28 mouse cellular contexts compared by ENCODE assay signal in genomic region chr5:72640072-72640471, GRCm38 (mm10). TPM values are rescaled to one million over a fixed set of nuclear protein-coding genes. Genes with fewer than 3 reads are reported as not detected.
A peak's percentile ranks its signal among the peaks of the same experiment; 100 is the strongest.
DNase-seq lines count a peak whose midpoint lies in the region; ATAC-seq and TF ChIP-seq lines count a peak whose summit lies in the region.
"Had no signal": no experiment of that assay in that cellular context is flagged by ENCODE, and none has a peak within 500 bp of the region (broad histone marks: within the 10 kb centered on the region; RNA-seq: fewer than 3 reads in every experiment).

No protein-coding gene starts in this region.

- peak overlapping the region; percentile 27; the same call in 1 of the 2 replicates for H3K27ac ChIP-seq in intestine, embryonic 15.5 days
- H3K27ac ChIP-seq in intestine, embryonic 16.5 days (ENCODE audit: low read length): no peak overlapping the region
- H3K27ac ChIP-seq in intestine, postnatal 0 days (ENCODE audit: low read depth, low read length): peak overlapping the region; percentile 52; the same call in 1 of the 2 replicates
- H3K27ac ChIP-seq in small intestine, adult 2 months (ENCODE audit: insufficient read depth, low read depth, low read length): peak overlapping the region; percentile 60

- H3K9me3 ChIP-seq in intestine, embryonic 15.5 days: no peaks in the 10 kb centered on the region
- no peaks in the 10 kb centered on the region for H3K9me3 ChIP-seq in intestine, embryonic 16.5 days (ENCODE audit: control insufficient read depth, low read length)
- no peaks in the 10 kb centered on the region for H3K9me3 ChIP-seq in intestine, postnatal 0 days (ENCODE audit: control insufficient read depth)
- H3K9me3 ChIP-seq: G1E had no signal

- H3K36me3 ChIP-seq in intestine, embryonic 15.5 days: no peaks in the 10 kb centered on the region
- H3K36me3 ChIP-seq in intestine, embryonic 16.5 days (ENCODE audit: control insufficient read depth, insufficient read depth, low read length): no peaks in the 10 kb centered on the region
- no peaks in the 10 kb centered on the region for H3K36me3 ChIP-seq in intestine, postnatal 0 days (ENCODE audit: control insufficient read depth, insufficient read depth)
- H3K36me3 ChIP-seq in small intestine, adult 2 months (ENCODE audit: control insufficient read depth, insufficient read depth, low read length): no peaks in the 10 kb centered on the region
- H3K36me3 ChIP-seq: G1E had no signal

- H3K4me1 ChIP-seq in intestine, embryonic 15.5 days (replicated peaks): no peaks in the 10 kb centered on the region
- H3K4me1 ChIP-seq in intestine, embryonic 16.5 days (ENCODE audit: control insufficient read depth, insufficient read depth, low read length): peaks cover 3% of the 10 kb centered on the region; the same call in 1 of the 2 replicates
- H3K4me1 ChIP-seq in intestine, postnatal 0 days (replicated peaks; ENCODE audit: control insufficient read depth, insufficient read depth, low read length): no peaks in the 10 kb centered on the region
- peaks cover 6% of the 10 kb centered on the region; the same call in 1 of the 2 replicates for H3K4me1 ChIP-seq in small intestine, adult 2 months (ENCODE audit: control insufficient read depth, insufficient read depth, insufficient read length, low read length)

- DNase-seq in heart, adult 11 months: no peak
- DNase-seq in left cerebral cortex, postnatal 4 days: no peak
- DNase-seq: adrenal gland, adult 2 months; adrenal gland, adult 8-10 months; adrenal gland, postnatal 10 days; adrenal gland, postnatal 14 days; adrenal gland, postnatal 25 days; adrenal gland, postnatal 36 days; B cell, adult 2 months; cerebellum, adult 11 months; cerebellum, adult 11-12 months had no signal

- intact Hi-C loops in left cerebral cortex, postnatal 4 days (cut with DNase I): no loop called here

- no peak overlapping the region for H3K4me3 ChIP-seq in intestine, embryonic 15.5 days (replicated peaks)
- H3K4me3 ChIP-seq in intestine, embryonic 16.5 days (ENCODE audit: low read length): no peak overlapping the region
- H3K4me3 ChIP-seq in intestine, postnatal 0 days (ENCODE audit: low read depth, low read length): no peak overlapping the region
- no peak overlapping the region for H3K4me3 ChIP-seq in small intestine, adult 2 months (ENCODE audit: low read depth, low read length)

- WGBS in intestine, embryonic 15.5 days: 89% methylated on average over 1 of the region's 1 CpGs
- WGBS in intestine, embryonic 16.5 days: 68% methylated on average over 1 of the region's 1 CpGs
- WGBS in intestine, postnatal 0 days: 39% methylated on average over 1 of the region's 1 CpGs
- 57% methylated on average over 1 of the region's 1 CpGs for WGBS in small intestine, adult 2 months

- no peak for TF ChIP-seq POLR2A in small intestine, adult 2 months (IDR thresholded peaks at IDR 0.05; ENCODE audit: low read depth, low read length)

- ATAC-seq in intestine, embryonic 15.5 days: peak; percentile 83
- peak; percentile 82 for ATAC-seq in intestine, embryonic 16.5 days
- ATAC-seq in intestine, postnatal 0 days: peak; percentile 72; the same call in 1 of the 2 replicates
- ATAC-seq in erythroid progenitor cell, adult 5-6 weeks (replicated peaks; ENCODE audit: low FRiP score, poor library complexity, severe bottlenecking): no peak
- ATAC-seq in megakaryocyte progenitor cell, adult 5-6 weeks (replicated peaks; ENCODE audit: poor library complexity): no peak
- ATAC-seq: activated CD4-positive, CD25-positive, alpha-beta regulatory T cell, adult 4 months; CD4-positive, CD25-positive, alpha-beta regulatory T cell, adult 4 months; Patski had no signal

- no peak for TF ChIP-seq CTCF in intestine, postnatal 0 days (IDR thresholded peaks at IDR 0.05; ENCODE audit: low read depth)
- no peak for TF ChIP-seq CTCF in small intestine, adult 2 months (IDR thresholded peaks at IDR 0.05; ENCODE audit: extremely low read depth, insufficient read length, insufficient replicate concordance, low read depth, low read length)

- no peak overlapping the region for H3K4me2 ChIP-seq in intestine, embryonic 15.5 days (replicated peaks)
- no peak overlapping the region for H3K4me2 ChIP-seq in intestine, embryonic 16.5 days (ENCODE audit: low read depth, low read length)
- H3K4me2 ChIP-seq in intestine, postnatal 0 days (replicated peaks; ENCODE audit: low read depth): no peak overlapping the region

- no peaks in the 10 kb centered on the region for H3K27me3 ChIP-seq in intestine, embryonic 15.5 days (replicated peaks)
- no peaks in the 10 kb centered on the region for H3K27me3 ChIP-seq in intestine, embryonic 16.5 days (replicated peaks; ENCODE audit: control insufficient read depth, insufficient read depth, low read length)
- no peaks in the 10 kb centered on the region for H3K27me3 ChIP-seq in intestine, postnatal 0 days (replicated peaks; ENCODE audit: control insufficient read depth, insufficient read depth, low read length)
- H3K27me3 ChIP-seq in small intestine, adult 2 months (ENCODE audit: control insufficient read depth, insufficient read depth, low read length): no peaks in the 10 kb centered on the region
- H3K27me3 ChIP-seq: CH12.LX, Patski had no signal

- H3K9ac ChIP-seq in intestine, embryonic 15.5 days: no peak overlapping the region
- no peak overlapping the region for H3K9ac ChIP-seq in intestine, embryonic 16.5 days (ENCODE audit: low read depth, low read length)
- no peak overlapping the region for H3K9ac ChIP-seq in intestine, postnatal 0 days (ENCODE audit: low read depth, low read length)

RNA-seq across cellular contexts. Expression of gene Cnga1, which starts 4.0 kb away (rescaled TPM):
- polyA plus RNA-seq in intestine, embryonic 15.5 days (2015; fragmentation: Nextera tagmentation; extraction: Ambion mirVana): 0.06 TPM in 1 of 2 replicates, not detected in the other
- not detected in 2 replicates for polyA plus RNA-seq in intestine, embryonic 16.5 days (2015; fragmentation: Nextera tagmentation; extraction: Ambion mirVana)
- polyA plus RNA-seq in intestine, postnatal 0 days (2015; fragmentation: Nextera tagmentation; extraction: Ambion mirVana): not detected in 2 replicates
- polyA plus RNA-seq in small intestine, adult 2 months (2012; rRNA removed): not detected in 2 replicates
- not detected in 2 replicates for total RNA-seq in erythroid progenitor cell, adult 5-6 weeks (2015; ENCODE audit: low replicate concordance)
- 0.26 TPM in 1 of 2 replicates, not detected in the other for total RNA-seq in erythroid progenitor cell, adult 5-6 weeks (2017; ENCODE audit: low replicate concordance)
- not detected for total RNA-seq in left cerebral cortex, postnatal 4 days (2021)
- not detected in 2 replicates for total RNA-seq in megakaryocyte progenitor cell, adult 5-6 weeks (2015)
- total RNA-seq in megakaryocyte progenitor cell, adult 5-6 weeks (2017): not detected in 2 replicates
- total RNA-seq: adrenal gland, adult 18-20 months; adrenal gland, adult 2 months; adrenal gland, postnatal 14 days; adrenal gland, postnatal 25 days; adrenal gland, postnatal 36 days; adrenal gland, postnatal 4 days; CH12.LX; ES-E14; MEL had no signal
- polyA plus RNA-seq: adrenal gland, adult 2 months; brain, embryonic 14.5 days; C2C12; G1E had no signal

RNA-seq across cellular contexts. Expression of gene Nipal1, which starts 7.5 kb away (rescaled TPM):
- polyA plus RNA-seq in intestine, embryonic 15.5 days (2015; fragmentation: Nextera tagmentation; extraction: Ambion mirVana): 30.5 and 31.6 TPM in 2 replicates
- polyA plus RNA-seq in intestine, embryonic 16.5 days (2015; fragmentation: Nextera tagmentation; extraction: Ambion mirVana): 34.5 and 37.7 TPM in 2 replicates
- 40.0 and 42.0 TPM in 2 replicates for polyA plus RNA-seq in intestine, postnatal 0 days (2015; fragmentation: Nextera tagmentation; extraction: Ambion mirVana)
- polyA plus RNA-seq in small intestine, adult 2 months (2012; rRNA removed): 0.75 and 6.5 TPM in 2 replicates
- total RNA-seq in erythroid progenitor cell, adult 5-6 weeks (2015; ENCODE audit: low replicate concordance): 1.3 TPM in 1 of 2 replicates, not detected in the other
- 0.26 and 1.3 TPM in 2 replicates for total RNA-seq in erythroid progenitor cell, adult 5-6 weeks (2017; ENCODE audit: low replicate concordance)
- total RNA-seq in left cerebral cortex, postnatal 4 days (2021): under 1 TPM in 1 of 2 experiments, not detected in 1; 0.30 TPM
- total RNA-seq in megakaryocyte progenitor cell, adult 5-6 weeks (2015): not detected in 2 replicates
- 1.3 TPM in 1 of 2 replicates, not detected in the other for total RNA-seq in megakaryocyte progenitor cell, adult 5-6 weeks (2017)
- total RNA-seq: CH12.LX, MEL had no signal
- polyA plus RNA-seq: G1E had no signal

RNA-seq across cellular contexts. Expression of gene Gm5868, which starts 52.7 kb away (rescaled TPM):
- 0.50 and 1.0 TPM in 2 replicates for polyA plus RNA-seq in intestine, embryonic 15.5 days (2015; fragmentation: Nextera tagmentation; extraction: Ambion mirVana)
- polyA plus RNA-seq in intestine, embryonic 16.5 days (2015; fragmentation: Nextera tagmentation; extraction: Ambion mirVana): 0.29 and 0.42 TPM in 2 replicates
- polyA plus RNA-seq in intestine, postnatal 0 days (2015; fragmentation: Nextera tagmentation; extraction: Ambion mirVana): 0.29 and 0.71 TPM in 2 replicates
- polyA plus RNA-seq in small intestine, adult 2 months (2012; rRNA removed): 0.10 and 0.16 TPM in 2 replicates
- not detected in 2 replicates for total RNA-seq in erythroid progenitor cell, adult 5-6 weeks (2015; ENCODE audit: low replicate concordance)
- not detected in 2 replicates for total RNA-seq in erythroid progenitor cell, adult 5-6 weeks (2017; ENCODE audit: low replicate concordance)
- 1 to 10 TPM; 2.3 to 2.7 TPM for total RNA-seq in left cerebral cortex, postnatal 4 days (2021)
- total RNA-seq in megakaryocyte progenitor cell, adult 5-6 weeks (2015): not detected in 2 replicates
- not detected in 2 replicates for total RNA-seq in megakaryocyte progenitor cell, adult 5-6 weeks (2017)
- total RNA-seq: CH12.LX, ES-E14, MEL had no signal
- polyA plus RNA-seq: activated CD4-positive, CD25-positive, alpha-beta regulatory T cell, adult 4 months; adrenal gland, adult 2 months; C2C12; CD4-positive, CD25-positive, alpha-beta regulatory T cell, adult 4 months; G1E; Patski had no signal

RNA-seq across cellular contexts. Expression of gene Zar1, which starts 59.0 kb away (rescaled TPM):
- 0.15 and 0.31 TPM in 2 replicates for polyA plus RNA-seq in intestine, embryonic 15.5 days (2015; fragmentation: Nextera tagmentation; extraction: Ambion mirVana)
- 0.09 TPM in 1 of 2 replicates, not detected in the other for polyA plus RNA-seq in intestine, embryonic 16.5 days (2015; fragmentation: Nextera tagmentation; extraction: Ambion mirVana)
- not detected in 2 replicates for polyA plus RNA-seq in intestine, postnatal 0 days (2015; fragmentation: Nextera tagmentation; extraction: Ambion mirVana)
- polyA plus RNA-seq in small intestine, adult 2 months (2012; rRNA removed): not detected in 2 replicates
- not detected in 2 replicates for total RNA-seq in erythroid progenitor cell, adult 5-6 weeks (2015; ENCODE audit: low replicate concordance)
- total RNA-seq in erythroid progenitor cell, adult 5-6 weeks (2017; ENCODE audit: low replicate concordance): not detected in 2 replicates
- total RNA-seq in left cerebral cortex, postnatal 4 days (2021): 1 to 10 TPM in 1 of 2 experiments, under 1 TPM in 1; 0.99 to 1.1 TPM
- total RNA-seq in megakaryocyte progenitor cell, adult 5-6 weeks (2015): not detected in 2 replicates
- not detected in 2 replicates for total RNA-seq in megakaryocyte progenitor cell, adult 5-6 weeks (2017)
- total RNA-seq: adrenal gland, adult 18-20 months; adrenal gland, adult 2 months; adrenal gland, adult 8-10 months; adrenal gland, postnatal 14 days; adrenal gland, postnatal 25 days; CH12.LX; MEL had no signal
- polyA plus RNA-seq: activated CD4-positive, CD25-positive, alpha-beta regulatory T cell, adult 4 months; adrenal gland, adult 2 months; C2C12; CD4-positive, CD25-positive, alpha-beta regulatory T cell, adult 4 months; G1E; Patski had no signal

Comparison
In these comparisons a context has a peak if more than half of its experiments do, and no peak if none do; other contexts are left out.
1. ATAC-seq: peak in intestine, embryonic 15.5 days (single experiment), intestine, embryonic 16.5 days (single experiment) and intestine, postnatal 0 days (single experiment); none in erythroid progenitor cell, adult 5-6 weeks (single experiment) and megakaryocyte progenitor cell, adult 5-6 weeks (single experiment).